Mouse (Mus musculus) spleen, postnatal 10 days (tissue): Measurements from ENCODE around the gene Unc5a.

Experiments used
- DNase-seq, 2 experiments: peaks; one replicate each; pipeline ENCODE4 v3.0.0; 2021 to 2022; ENCODE audit warnings: low spot score in 2 of 2

Unc5a gene

DNA sequence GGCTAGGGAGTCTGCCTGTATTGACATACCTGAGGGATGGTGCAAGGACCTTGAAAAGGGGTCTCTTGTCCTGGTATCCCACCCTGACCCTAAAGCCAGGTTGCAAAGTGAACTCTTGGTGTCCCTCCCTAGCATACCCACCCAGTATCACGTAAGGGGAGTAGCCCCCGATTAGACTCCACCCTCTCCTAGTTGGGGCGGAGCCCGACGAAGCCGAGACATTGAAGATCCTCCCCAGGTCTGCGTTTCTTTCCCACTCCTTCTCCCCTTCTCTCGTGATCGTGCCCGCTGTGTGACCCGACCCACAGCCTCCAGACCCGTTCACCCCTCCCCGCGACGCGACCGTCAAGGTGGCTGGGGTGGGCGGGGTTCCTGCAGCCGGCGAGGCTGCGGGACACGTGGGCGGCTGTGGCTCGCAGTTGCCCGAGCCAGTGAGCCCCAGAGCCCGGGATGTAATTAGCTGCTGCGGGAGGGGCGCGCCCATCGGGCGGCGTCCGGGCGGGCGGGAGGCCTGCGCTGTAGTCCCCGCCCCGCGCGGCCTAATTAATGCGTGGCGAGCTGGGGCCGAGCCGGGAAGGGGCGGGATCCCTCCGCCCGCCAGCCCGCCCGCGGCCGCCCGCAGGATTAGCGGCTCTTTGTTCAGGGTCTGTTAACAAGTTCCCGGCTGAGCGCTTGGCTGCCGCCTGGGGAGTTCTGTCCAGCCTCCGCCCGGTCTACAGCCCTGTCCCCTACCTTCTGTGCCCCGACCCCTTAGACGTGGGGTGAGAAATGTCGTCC is 6.7 kb downstream of the Unc5a start:
- no peak for DNase-seq

DNA sequence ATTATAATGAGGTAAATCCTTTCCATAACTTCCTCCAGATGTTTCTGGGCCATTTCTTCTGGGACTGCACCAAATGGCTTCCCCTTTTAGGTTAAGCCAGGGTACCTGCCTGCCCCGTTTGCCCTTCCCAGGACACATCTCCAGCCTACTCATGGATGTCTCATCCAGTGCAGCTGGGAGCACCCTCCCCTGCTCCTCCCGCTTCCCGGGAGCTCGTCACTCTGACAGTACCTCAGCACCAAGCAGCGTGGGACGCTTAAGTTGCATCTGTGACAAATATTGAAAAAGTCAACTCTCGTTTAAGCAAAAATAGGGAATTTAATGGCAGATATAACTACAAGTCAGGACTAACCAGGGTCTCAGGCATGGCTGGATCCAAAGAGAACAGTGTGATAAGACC is 8.1 kb downstream of the Unc5a start:
- DNase-seq: no peak

DNA sequence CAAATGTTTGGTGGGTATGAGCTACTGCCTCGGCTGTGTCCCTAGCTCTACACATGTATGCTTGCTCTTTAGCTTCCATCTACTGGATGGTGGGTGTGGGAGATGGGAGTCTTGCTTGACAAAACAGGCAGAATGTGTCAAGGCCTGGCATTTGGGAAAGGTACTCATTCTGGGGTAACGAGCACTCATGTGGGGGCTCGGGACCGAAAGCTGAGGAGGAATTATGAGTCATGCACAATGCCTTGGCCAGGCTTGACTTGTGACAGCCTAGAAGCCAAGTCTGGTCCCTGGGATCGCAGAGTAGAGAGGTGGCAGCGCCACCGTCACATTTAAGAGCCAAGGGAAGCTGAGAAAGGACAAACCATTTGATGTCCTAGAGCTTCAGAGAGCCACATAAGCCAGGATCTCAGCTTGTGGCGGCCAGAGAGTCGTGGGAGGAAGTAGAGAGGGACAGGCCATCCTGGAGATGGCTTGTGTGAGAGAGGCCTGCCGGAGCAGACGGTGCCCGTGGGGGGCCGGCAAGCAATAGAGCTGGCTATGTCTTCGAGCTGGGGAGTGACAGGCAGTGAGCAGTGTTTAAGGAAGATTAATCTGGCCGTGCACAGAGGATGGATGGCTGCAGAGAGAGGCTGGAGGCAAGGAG is 10.0 kb downstream of the Unc5a start:
- DNase-seq: no peak

DNA sequence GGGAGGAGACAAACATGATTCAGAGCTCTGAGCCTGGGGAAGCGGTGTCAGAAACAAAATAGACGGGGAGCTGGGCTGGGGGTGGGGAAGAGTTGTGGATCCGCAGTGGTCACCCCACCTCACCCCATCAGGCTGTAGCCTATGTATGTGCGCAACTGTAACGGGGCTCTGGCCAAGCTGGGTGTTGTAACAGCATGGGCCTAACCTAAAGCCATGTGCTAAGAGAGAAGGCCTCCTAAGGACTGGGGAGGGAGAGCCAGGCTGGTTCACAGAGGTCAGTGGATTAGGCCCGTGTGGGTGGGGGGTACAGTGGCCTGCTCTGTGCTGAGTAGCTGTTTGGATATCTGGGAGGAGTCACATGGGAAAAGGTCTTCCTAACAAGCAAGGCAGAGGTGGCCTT is 10.6 kb downstream of the Unc5a start:
- no peak for DNase-seq

DNA sequence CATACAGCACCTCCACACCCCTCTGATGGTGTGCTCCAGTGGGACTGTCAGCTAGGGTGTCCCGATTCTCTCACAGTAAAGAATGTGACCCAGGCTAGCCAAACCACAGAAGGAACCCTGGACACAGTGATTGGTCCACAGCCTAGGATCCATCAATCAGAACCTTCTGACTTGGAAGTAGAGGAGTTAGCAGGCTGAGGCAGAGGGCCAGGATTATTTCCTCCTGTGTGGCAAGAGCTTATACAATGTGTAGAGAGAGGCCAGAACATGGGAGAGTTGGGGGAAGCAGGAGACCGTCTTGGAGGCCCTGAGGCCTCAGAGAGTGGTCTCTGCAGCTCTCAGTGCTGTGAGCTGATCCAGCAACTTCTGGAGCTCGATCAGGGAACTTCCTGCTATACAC is 11.3 kb downstream of the Unc5a start:
- no peak for DNase-seq

DNA sequence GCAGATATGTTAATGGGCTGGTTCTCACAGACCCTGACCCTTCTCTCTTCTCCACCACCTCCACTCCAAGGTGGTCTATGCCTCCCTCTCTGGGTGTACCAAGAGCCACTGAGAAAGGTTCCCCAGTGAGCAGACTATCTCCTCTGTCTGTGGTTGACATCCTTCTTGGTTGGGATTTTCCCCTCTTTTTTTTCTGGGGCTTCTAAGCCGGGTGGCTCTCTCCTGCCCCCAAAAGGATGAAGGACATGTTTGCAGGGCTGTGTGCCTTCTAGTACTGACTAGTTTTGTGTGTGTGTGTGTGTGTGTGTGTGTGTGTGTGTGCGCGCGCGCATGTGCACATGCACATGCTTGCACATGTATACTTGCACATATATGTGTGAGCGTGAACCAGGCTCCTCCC is 16.0 kb downstream of the Unc5a start:
- DNase-seq: no peak

DNA sequence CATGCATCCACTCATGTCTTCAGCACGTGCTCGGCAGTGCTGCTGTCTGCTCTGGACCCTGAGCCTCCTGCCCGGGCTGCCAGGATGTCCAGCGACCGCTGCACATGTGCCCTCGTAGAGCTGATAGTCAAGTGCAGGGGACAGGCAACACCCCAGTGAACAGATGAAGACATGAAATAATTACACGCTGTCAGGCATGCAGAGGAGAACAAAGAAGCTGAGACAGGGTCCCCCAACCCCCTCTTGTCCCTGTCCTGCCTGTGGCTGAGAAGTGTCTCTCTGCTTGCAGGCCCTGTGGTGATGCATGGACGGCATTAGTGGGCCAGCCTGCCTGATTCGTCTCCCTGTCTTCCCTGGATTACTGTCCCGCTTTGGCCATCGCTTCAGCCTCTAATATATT is 18.3 kb downstream of the Unc5a start:
- no peak for DNase-seq

DNA sequence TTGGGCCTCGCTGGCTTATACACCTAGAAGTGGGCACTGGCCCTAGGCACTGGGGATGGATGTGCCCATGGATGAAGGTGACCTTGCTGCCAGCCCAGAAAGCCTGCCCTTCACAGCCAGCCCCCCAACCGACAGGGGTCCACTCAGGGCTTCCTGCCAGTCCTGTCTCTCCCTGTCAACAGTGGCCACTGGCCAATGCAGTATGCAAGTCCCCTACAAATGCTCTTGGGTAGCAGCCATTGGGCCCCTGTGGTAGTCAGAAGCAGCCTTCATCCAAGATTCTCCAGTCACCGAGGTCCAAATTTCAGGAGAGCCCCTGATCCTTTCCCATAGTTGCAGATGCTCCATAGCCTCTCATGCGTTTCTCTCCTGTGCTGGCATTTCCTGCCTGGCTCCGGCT is 19.4 kb downstream of the Unc5a start:
- DNase-seq: no peak

DNA sequence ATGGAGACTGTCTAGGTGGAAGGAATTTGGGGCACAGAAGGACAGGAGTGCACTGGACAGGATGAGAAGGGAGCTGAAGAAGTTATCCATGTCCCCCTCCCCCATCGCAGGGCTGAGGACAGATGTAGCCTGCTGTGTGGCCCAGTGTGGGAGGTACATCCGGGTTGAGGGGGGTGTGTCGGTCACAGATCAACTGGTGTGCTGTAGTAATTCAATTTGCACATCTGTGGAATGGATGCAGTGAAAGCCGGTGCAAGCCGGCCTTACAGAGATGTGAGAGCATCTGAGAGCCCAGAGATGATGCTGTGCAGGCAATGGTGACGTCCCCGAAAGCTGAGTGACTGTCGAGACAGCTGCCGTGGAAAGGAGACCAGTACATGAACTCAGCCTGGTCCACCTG is 20.3 kb downstream of the Unc5a start:
- DNase-seq: no peak

DNA sequence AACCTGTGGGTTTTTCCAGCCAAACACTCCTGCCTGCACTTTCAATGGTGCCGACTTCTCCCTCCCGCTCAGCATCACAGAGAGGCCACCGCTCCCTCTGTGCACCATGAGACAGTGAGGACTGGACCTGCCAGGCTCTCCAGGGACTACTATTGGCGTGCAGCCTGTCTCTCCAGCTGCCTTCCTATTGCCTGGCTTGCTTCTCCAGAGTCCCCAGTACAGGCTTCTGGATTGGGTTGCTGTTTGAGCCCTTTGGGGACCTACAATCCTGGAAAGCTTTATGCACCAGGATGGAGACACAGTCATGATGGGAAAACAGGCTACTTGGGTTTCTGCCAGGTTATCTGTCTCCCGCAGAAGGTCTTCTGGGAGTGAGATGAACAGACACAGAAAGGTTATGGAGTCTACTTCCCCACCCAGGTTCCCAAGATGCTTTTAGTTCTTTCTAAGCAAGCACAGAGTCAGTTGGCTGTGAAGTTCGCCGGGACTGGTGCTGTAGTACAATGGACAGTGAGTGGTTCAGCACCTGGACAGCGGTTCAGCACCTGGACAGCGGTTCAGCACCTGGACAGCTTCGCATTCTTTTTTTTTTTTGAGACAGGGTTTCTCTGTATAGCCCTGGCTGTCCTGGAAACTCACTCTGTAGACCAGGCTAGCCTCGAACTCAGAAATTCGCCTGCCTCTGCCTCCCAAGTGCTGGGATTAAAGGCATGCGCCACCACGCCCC is 21.5 kb downstream of the Unc5a start:
- peak in 1 of 2 experiments; percentile 55 for DNase-seq

DNA sequence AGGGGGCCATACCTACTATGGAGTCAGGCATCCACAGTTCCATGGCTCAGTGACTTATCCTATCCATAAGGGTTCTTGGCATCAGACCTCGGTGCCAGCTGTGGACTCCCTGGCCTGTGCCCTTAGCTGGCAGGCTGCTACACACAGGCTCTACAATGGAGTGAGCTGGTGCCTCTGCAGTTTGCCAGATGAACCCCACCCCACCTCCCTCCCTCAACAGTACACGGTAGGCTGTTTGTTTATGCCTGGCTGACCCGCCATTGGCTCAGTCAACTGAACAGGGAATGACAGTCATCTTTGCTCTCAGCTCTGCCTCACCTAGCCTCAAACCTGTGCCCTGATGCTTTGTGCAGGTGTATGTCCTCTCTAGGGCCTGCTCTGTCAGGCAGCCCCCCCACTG is 26.3 kb downstream of the Unc5a start:
- no peak for DNase-seq

DNA sequence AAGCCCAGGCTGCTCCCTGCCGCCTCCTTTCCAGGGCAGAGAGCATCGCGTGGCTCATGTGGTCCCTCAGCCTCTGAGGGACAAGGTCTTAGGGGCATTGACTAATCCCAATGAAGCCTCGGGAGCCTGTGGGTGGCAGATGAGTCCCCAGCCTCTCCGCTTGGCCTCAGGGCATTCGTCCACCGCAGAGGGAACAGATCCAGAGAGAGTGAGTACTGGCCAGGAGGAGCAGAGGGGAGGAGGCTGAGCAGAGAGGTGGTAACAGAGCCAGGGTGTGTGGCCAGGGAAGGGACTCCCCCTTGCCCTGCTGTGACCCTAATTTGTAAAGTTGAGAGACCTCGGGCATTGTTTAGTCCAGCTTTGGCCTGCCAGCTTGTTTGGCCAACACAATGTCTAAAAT is 29.6 kb downstream of the Unc5a start:
- no peak for DNase-seq

DNA sequence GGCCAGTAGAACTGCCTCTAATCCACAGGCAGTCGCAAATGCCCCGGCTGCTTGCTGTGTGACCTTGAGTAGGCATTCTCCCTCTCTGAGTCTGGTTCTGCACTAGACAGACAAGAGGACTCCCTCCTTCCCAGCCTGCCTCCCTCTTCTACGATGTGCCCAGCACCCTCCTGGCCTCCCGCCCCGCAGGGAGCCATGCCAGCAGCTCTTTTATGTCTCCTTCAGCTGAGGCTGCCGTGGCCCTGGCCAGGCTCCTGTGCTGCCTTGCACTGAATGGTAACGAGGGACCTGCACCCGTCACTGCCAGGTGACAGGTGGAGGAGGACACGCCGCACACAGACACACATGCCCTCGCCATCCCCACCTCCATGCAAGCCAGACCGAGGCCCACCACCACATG is 31.7 kb downstream of the Unc5a start:
- DNase-seq: no peak

DNA sequence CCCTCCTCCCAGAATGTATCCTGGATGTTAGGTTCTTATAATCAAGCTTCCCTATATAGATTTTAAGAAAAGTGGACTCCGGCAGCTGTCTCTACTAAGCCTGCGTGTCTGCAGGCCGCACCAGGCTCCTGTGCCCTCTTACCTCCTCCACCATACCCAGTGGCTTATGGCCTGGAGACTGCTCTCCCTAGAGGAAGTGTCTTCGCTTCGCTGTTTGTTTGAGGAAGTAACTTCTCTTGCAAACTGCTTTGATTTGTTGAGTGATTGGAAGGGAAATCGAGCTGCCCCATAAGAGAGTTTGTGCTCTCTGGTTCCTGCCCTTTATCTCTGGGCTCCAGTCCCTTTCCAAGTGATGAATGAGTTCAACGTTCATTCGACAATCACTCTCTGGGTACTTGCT is 33.8 kb downstream of the Unc5a start:
- DNase-seq: no peak

DNA sequence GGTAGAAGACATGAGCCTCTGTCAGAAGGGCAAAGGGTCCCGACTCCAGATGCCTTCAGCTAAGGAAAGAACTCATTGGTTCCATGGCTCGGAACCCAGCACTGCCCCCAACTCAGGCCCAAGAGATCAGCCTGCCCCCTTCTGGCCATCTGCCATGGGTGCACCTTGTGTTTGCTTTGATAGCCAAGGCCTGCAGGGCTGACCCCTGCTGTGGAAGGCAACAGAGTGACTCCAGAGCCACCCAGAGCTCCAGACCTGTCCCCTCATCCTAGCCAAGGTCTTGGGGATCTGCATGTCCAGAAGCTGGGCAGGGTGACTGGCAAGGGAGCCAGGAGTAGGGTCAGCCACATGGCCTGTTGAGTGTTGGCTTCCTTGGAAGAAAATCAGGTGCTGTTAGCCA is 34.4 kb downstream of the Unc5a start:
- DNase-seq: no peak

DNA sequence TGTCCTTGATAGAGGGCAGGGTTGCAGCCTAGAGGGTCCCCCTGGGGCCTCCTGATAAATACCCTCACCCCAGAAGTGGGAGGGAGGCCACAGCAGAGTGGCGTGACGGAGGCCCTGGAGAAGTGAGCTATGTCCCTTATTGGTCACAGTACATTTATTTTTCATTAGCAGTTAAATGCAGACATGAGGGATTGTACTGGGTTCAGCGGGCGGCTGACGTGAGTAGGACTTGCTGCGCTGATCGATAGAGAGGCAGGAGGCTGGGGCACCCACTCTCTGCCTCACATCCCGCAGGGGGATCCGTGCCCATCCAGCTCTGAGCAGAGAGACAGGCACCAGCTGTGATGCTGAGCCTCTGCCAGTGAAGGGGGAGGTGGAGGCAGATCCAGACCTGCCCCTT is 38.2 kb downstream of the Unc5a start:
- DNase-seq: no peak

DNA sequence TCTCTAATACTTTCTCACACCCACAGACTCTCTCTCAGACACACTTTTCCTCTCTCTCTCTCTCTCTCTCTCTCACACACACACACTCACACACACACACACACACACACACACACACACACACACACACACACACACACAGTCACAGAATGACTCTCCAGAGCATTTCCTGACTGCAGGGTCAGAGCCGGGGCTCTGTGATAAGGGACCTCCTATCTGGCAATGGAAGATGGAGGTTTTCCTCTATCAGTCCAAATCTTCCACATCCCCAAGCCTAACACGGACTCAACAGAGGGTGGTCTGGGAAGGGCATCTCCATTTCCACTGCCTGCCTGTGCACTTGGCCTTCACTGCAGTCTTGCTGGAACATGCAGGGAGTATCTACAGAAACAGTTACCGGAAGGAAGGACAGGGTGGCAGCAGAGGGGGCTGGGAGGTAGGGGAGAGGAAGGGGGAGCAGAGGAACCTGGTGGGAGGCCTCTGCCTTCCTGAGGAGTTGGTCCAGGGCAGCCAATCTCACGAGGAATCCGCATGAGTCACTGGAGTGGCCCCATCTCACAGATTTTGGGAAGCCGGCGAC is 39.1 kb downstream of the Unc5a start:
- DNase-seq: no peak

DNA sequence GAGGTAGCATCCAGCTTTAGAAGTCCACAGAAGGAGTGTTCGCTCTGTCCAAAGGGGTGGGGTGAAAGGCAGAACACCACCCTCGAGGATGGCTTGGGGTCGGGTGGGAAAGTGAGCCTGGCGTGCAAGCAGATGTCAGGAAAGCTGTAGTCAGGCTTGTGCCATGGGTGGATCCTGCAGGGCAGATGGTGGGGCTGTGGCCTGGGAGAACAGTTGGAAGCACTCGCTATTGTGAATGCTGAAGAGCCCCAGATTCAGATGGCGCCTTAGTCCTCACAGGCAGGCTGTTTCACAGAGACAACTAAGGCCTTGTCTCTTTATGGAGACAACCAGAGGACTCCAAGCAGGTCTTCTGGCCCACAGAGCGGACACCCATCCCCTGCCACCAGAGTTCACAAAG is 43.0 kb downstream of the Unc5a start:
- no peak for DNase-seq

DNA sequence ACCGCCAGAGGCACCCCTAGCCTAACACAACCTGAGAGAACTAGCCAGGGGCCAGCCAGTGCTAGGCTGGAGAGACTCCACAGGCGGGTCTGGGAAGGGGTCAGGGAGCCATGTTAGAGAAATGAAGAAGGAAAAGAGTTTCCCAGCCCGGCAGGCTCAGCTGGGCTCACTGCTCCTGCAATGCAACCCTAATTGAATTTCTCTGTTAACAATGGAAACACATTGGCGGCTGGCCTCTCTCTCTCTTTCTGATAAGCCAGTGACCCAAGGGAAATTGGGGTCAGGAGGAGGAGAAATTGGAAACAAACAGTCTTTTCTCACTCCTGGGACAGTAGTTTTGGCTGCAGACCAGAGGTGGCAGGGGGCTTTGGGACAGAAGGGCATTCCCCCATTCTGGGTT is 45.4 kb downstream of the Unc5a start:
- DNase-seq: no peak

DNA sequence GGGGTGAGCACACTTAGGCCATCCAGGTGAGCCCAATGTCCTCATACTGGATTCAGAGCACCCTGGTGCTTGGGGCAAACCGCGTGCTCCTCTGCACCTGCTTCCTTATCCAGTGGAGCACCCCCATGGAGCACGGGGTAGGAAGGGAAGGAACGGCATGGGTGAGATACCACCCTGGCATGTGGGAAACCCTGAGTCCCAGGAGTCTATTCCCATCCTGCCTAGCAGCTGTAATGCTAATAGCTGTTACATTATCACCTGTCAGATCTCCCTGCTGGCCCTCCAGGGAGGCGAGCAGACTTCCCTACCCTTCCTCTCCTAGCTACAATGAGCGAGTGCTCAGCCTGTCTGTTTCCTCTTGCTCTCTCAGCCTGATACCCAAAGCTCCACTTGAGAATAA is 46.0 kb downstream of the Unc5a start:
- DNase-seq: no peak

DNA sequence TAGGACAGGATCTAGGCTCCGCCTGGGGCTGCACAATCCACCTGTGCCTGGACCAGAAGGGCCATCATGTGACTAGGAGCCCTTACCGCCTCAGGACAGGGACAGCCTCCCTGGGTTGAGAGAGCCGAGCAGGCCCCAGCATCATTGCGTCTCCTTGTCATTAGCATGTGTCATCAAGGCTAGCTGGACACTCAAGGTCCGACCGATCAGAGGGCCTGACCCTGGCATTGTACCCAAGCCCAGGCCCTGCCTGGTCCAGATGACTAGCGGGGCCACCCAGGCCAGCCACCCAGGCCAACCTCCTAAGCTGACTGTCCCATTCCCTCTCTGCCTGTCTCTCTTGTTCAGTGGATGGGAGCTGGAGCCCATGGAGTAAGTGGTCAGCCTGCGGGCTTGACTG is 48.4 kb downstream of the Unc5a start:
- DNase-seq: no peak

DNA sequence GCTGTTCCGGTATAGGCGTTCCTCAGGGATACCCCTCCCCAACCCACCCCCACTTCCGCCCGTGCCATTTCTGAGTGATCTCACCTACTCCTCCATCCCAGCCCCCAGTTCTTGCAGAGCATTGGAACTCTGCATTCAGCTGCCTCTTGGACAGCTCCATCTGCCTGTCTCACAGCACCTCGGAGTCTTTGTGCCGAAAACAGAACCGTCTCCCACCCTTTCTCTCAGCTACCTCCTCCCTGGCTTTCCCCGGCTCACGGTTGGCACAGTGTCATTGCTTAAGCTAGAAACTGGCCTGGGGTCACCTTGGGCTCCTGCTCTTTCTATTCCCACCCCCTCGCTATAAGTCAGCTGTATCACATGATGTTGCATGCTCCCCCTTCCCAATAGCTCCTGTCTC is 51.2 kb downstream of the Unc5a start:
- DNase-seq: no peak

DNA sequence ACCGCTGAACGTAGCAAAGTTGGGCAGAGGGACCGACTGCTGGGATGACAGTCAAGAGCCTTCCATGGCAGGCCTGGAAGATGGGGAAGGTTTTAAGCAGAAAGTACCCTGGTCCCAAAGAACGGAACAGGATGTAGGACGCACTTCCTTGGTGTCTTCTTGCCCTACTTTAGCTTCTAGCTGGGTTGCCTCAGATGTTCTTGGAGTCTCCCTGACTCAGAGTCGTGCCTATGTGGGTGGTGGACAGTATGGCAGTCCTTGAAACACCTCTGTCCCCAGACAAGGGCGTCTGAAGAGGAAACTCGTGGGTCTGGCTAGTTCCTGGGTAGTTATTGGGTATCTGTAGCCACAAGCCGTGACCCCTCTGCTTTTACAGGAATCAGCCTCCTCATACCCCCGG is 52.9 kb downstream of the Unc5a start:
- DNase-seq: no peak
